Mouse (Mus musculus) CH12.LX (cell line): Measurements from ENCODE around the gene Tox2. TPM values are rescaled to one million over a fixed set of nuclear protein-coding genes. Genes with fewer than 3 reads are reported as not detected.

ENCODE experiments used
- DNase-seq: peaks from one replicate; pipeline ENCODE4 v3.0.0-alpha.2; 2013; ENCODE audit errors: extremely low read depth
- H3K27ac ChIP-seq: 2 replicates; pipeline ENCODE4 v1.5.1; 2012; ENCODE audit warnings: low read depth, mild to moderate bottlenecking, control low read depth, moderate library complexity; ENCODE audit not compliant: insufficient read depth
- H3K27me3 ChIP-seq: replicated peaks from 2 replicates; pipeline ENCODE3; 2012; ENCODE audit warnings: inconsistent platforms
- H3K36me3 ChIP-seq, 2 experiments: replicated peaks in 1 of 2; 2 replicates each; pipeline versions ENCODE3 to v1.6.1; 2012; ENCODE audit warnings: inconsistent platforms in 1 of 2, low read length in 1 of 2, mild to moderate bottlenecking in 1 of 2, mixed read lengths in 1 of 2, moderate library complexity in 1 of 2; ENCODE audit not compliant: control insufficient read depth in 1 of 2, insufficient read depth in 1 of 2
- H3K4me1 ChIP-seq, 2 experiments: 2 replicates each; pipeline ENCODE4 v1.6.1; 2012; ENCODE audit warnings: inconsistent platforms in 1 of 2, moderate library complexity in 1 of 2; ENCODE audit not compliant: insufficient read depth in 2 of 2, control insufficient read depth in 1 of 2
- H3K4me2 ChIP-seq: 2 replicates; pipeline ENCODE4 v1.6.1; 2012; ENCODE audit warnings: low read depth, mild to moderate bottlenecking, control low read depth; ENCODE audit not compliant: poor library complexity, insufficient read depth, severe bottlenecking
- H3K4me3 ChIP-seq, 3 experiments: fragments of 150-350 bp in 1 of 3; sonication (generic) in 1 of 3; replicated peaks in 1 of 3; 2 replicates each; pipeline versions ENCODE3 to v1.5.1; 2011 to 2012; ENCODE audit warnings: low read depth in 2 of 3, low read length in 2 of 3, mild to moderate bottlenecking in 2 of 3, moderate library complexity in 2 of 3, control low read depth in 1 of 3, improper control_type of control experiment in 1 of 3, inconsistent platforms in 1 of 3, mixed read lengths in 1 of 3; ENCODE audit not compliant: poor library complexity in 1 of 3
- H3K79me2 ChIP-seq: replicated peaks from 2 replicates; pipeline ENCODE4 v1.6.1; 2012; ENCODE audit warnings: mild to moderate bottlenecking, moderate library complexity; ENCODE audit not compliant: control insufficient read depth, poor library complexity, insufficient read depth, severe bottlenecking; ENCODE audit errors: extremely low read depth
- H3K9ac ChIP-seq: 2 replicates; pipeline ENCODE4 v1.6.1; 2012; ENCODE audit warnings: low read depth, mild to moderate bottlenecking, control low read depth, moderate library complexity; ENCODE audit not compliant: insufficient read depth
- H3K9me3 ChIP-seq: replicated peaks from 2 replicates; pipeline ENCODE3; 2012; ENCODE audit warnings: low read length, inconsistent platforms, mixed read lengths
- BHLHE40 ChIP-seq: IDR thresholded peaks from 2 replicates; pipeline ENCODE4 v1.6.1; 2011; ENCODE audit warnings: mild to moderate bottlenecking, low read depth, low read length, improper control_type of control experiment
- CHD1 ChIP-seq: IDR thresholded peaks from 2 replicates; pipeline ENCODE4 v1.6.1; 2012; ENCODE audit warnings: low read depth, low read length, improper control_type of control experiment, inconsistent platforms
- CTCF ChIP-seq, 2 experiments: IDR thresholded peaks in 1 of 2; conservative IDR thresholded peaks in 1 of 2; 2 replicates each; pipeline ENCODE4 v1.5.1; 2011 to 2012; ENCODE audit warnings: low read depth in 2 of 2, low read length in 2 of 2, improper control_type of control experiment in 1 of 2, inconsistent platforms in 1 of 2, mild to moderate bottlenecking in 1 of 2, moderate library complexity in 1 of 2
- ELF1 ChIP-seq: IDR thresholded peaks from 2 replicates; pipeline ENCODE4 v1.6.1; 2014; ENCODE audit warnings: low read depth, mild to moderate bottlenecking, inconsistent platforms, low read length, improper control_type of control experiment
- EP300 ChIP-seq: IDR thresholded peaks from 2 replicates; pipeline ENCODE4 v1.6.1; 2011; ENCODE audit warnings: low read length, improper control_type of control experiment
- ETS1 ChIP-seq: conservative IDR thresholded peaks from 2 replicates; pipeline ENCODE4 v1.6.1; 2012; ENCODE audit warnings: low read depth, mild to moderate bottlenecking, inconsistent platforms, low read length, improper control_type of control experiment, moderate library complexity
- GABPA ChIP-seq: IDR thresholded peaks from 2 replicates; pipeline ENCODE4 v1.6.1; 2012; ENCODE audit warnings: low read depth, low read length, improper control_type of control experiment, inconsistent platforms; ENCODE audit not compliant: insufficient replicate concordance
- HCFC1 ChIP-seq: IDR thresholded peaks from 2 replicates; pipeline ENCODE4 v1.6.1; 2012; ENCODE audit warnings: low read depth, mild to moderate bottlenecking, inconsistent platforms, low read length, improper control_type of control experiment
- JUN ChIP-seq: IDR thresholded peaks from 2 replicates; pipeline ENCODE4 v1.6.1; 2011; ENCODE audit warnings: low read depth, mild to moderate bottlenecking, low read length, improper control_type of control experiment, moderate library complexity; ENCODE audit not compliant: insufficient read depth
- MAFK ChIP-seq: IDR thresholded peaks from 2 replicates; pipeline ENCODE4 v1.6.1; 2011; ENCODE audit warnings: low read length, improper control_type of control experiment; ENCODE audit not compliant: insufficient replicate concordance
- MXI1 ChIP-seq: IDR thresholded peaks from 2 replicates; pipeline ENCODE4 v1.6.1; 2011; ENCODE audit warnings: mild to moderate bottlenecking, low read depth, low read length, improper control_type of control experiment
- NRF1 ChIP-seq: IDR thresholded peaks from 2 replicates; pipeline ENCODE4 v1.6.1; 2014; ENCODE audit warnings: low read depth, mild to moderate bottlenecking, inconsistent platforms, low read length, improper control_type of control experiment, moderate library complexity
- POLR2A ChIP-seq: IDR thresholded peaks from 2 replicates; pipeline ENCODE4 v1.6.1; 2011; ENCODE audit warnings: low read depth, mild to moderate bottlenecking, improper control_type of control experiment, low read length
- RCOR1 ChIP-seq: conservative IDR thresholded peaks from 2 replicates; pipeline ENCODE4 v1.6.1; 2012; ENCODE audit warnings: low read depth, mild to moderate bottlenecking, inconsistent platforms, low read length, improper control_type of control experiment
- SIN3A ChIP-seq: IDR thresholded peaks from 2 replicates; pipeline ENCODE4 v1.6.1; 2012; ENCODE audit warnings: low read length, improper control_type of control experiment, inconsistent platforms
- SMC3 ChIP-seq: IDR thresholded peaks from 2 replicates; pipeline ENCODE4 v1.6.1; 2011; ENCODE audit warnings: low read depth, low read length, improper control_type of control experiment
- TCF12 ChIP-seq: IDR thresholded peaks from 2 replicates; pipeline ENCODE4 v1.6.1; 2014; ENCODE audit warnings: low read depth, mild to moderate bottlenecking, inconsistent platforms, low read length, improper control_type of control experiment
- UBTF ChIP-seq: IDR thresholded peaks from 2 replicates; pipeline ENCODE4 v1.6.1; 2012; ENCODE audit warnings: low read depth, mild to moderate bottlenecking, inconsistent platforms, low read length, improper control_type of control experiment, moderate library complexity
- USF2 ChIP-seq: conservative IDR thresholded peaks from 2 replicates; pipeline ENCODE4 v1.6.1; 2011; ENCODE audit warnings: low read depth, low read length, improper control_type of control experiment
- ZC3H11A ChIP-seq: IDR thresholded peaks from 2 replicates; pipeline ENCODE4 v1.6.1; 2012; ENCODE audit warnings: low read depth, mild to moderate bottlenecking, inconsistent platforms, low read length, improper control_type of control experiment
- ZKSCAN1 ChIP-seq: IDR thresholded peaks from 2 replicates; pipeline ENCODE4 v1.6.1; 2012; ENCODE audit warnings: low read depth, inconsistent platforms, low read length, improper control_type of control experiment, borderline replicate concordance
- ZNF384 ChIP-seq: IDR thresholded peaks from 2 replicates; pipeline ENCODE4 v1.6.1; 2012; ENCODE audit warnings: low read depth, low read length, improper control_type of control experiment, inconsistent platforms
- dilution Hi-C: fragments of 300-500 bp; cut with MboI; formaldehyde crosslinking; loops from 2 replicates; pipeline ENCODE4 v1.14.3; 2020; ENCODE audit warnings: low sequenced_read_pairs; ENCODE audit not compliant: extremely low pct_unique_long_range_greater_than_20kb, extremely low pct_ligation_motif_present
- in situ Hi-C: fragments of 300-500 bp; cut with MboI; formaldehyde crosslinking; loops from 3 replicates; pipeline ENCODE4 v1.14.3; 2019; ENCODE audit warnings: low sequenced_read_pairs, low pct_ligation_motif_present, low pct_unique_long_range_greater_than_20kb, mixed read lengths
- polyA plus RNA-seq: library from polyadenylated mRNA; unstranded; fragments of >175 nt; gene quantifications from 2 replicates; pipeline ENCODE4 v1.2.1, GENCODE M21; 2012; ENCODE audit warnings: low read depth; ENCODE audit not compliant: insufficient read length
- total RNA-seq, 2 experiments: library from RNA; depleted of rRNA; stranded (reverse); fragments of 300-350 nt in 1 of 2; fragments of >200 nt in 1 of 2; gene quantifications; 2 replicates each; pipeline ENCODE4 v1.2.3; 2012 to 2014

The Tox2 gene
- total and polyA plus RNA-seq, 3 experiments: not detected

- no peaks in the 10 kb centered on the region for H3K4me1 ChIP-seq
- peaks cover 68% of the 10 kb centered on the region for H3K27me3 ChIP-seq
- dilution Hi-C loops (no loop called here), in situ Hi-C loops (no loop called here)
- no peak overlapping the region for H3K4me2 ChIP-seq
- peaks cover 6% of the 10 kb centered on the region for H3K9me3 ChIP-seq
- no peaks in the 10 kb centered on the region for H3K79me2 ChIP-seq
- no peak overlapping the region for H3K4me3 ChIP-seq
- H3K36me3 ChIP-seq: no peaks in the 10 kb centered on the region
- DNase-seq: no peak
- TF ChIP-seq USF2 (no peak), TCF12 (no peak), NRF1 (no peak), RCOR1 (no peak), ZNF384 (no peak), ELF1 (no peak), ETS1 (no peak), MAFK (no peak), MXI1 (no peak)
- no peak overlapping the region for H3K27ac ChIP-seq
- no peak overlapping the region for H3K9ac ChIP-seq
These were observed 64.2 kb downstream of the Tox2 start for GRCm38 (mm10) chr2:163267097-163267496.

GRCm38 (mm10) chr2:163271581-163272492 is 68.9 kb downstream of the Tox2 start:
- in situ Hi-C loops: no loop called here
- Histone ChIP-seq H3K27me3 (peaks cover 78% of the 10 kb centered on the region), H3K9me3 (no peaks in the 10 kb centered on the region), H3K4me3 (no peak overlapping the region), H3K4me1 (no peaks in the 10 kb centered on the region), H3K4me2 (no peak overlapping the region), H3K9ac (no peak overlapping the region), H3K27ac (no peak overlapping the region), H3K79me2 (no peaks in the 10 kb centered on the region), H3K36me3 (no peaks in the 10 kb centered on the region)
- dilution Hi-C loops: no loop called here
- TF ChIP-seq SIN3A (no peak), CTCF (conservative IDR thresholded peaks at IDR 0.05 in 1 of 2, IDR thresholded peaks at IDR 0.05 in 1 of 2; ENCODE audit: low read depth in 2 of 2, low read length in 2 of 2) (no peak), UBTF (no peak), JUN (no peak), EP300 (no peak), CHD1 (no peak), MAFK (no peak), ZKSCAN1 (no peak), SMC3 (no peak), HCFC1 (no peak), POLR2A (no peak), BHLHE40 (no peak), ZC3H11A (no peak), GABPA (no peak), MXI1 (no peak), ZNF384 (no peak)
- DNase-seq: no peak
